Mouse (Mus musculus) forebrain, embryonic 12.5 days (tissue): Measurements from ENCODE around the gene Nubpl. TPM values are rescaled to one million over a fixed set of nuclear protein-coding genes. Genes with fewer than 3 reads are reported as not detected.

Source experiments
- ATAC-seq: fragments of 200-750 bp; cut with Nextera tagmentation; 2 replicates; pipeline ENCODE4 v1.8.0; 2017; ENCODE audit warnings: moderate TSS enrichment; ENCODE audit not compliant: low FRiP score
- H3K27ac ChIP-seq: fragments of 300-500 bp; sonication (generic); 2 replicates; pipeline ENCODE4 v1.5.1; 2016; ENCODE audit warnings: mild to moderate bottlenecking
- H3K27me3 ChIP-seq: fragments of 300-500 bp; sonication (generic); 2 replicates; pipeline ENCODE4 v1.6.1; 2016; ENCODE audit warnings: mild to moderate bottlenecking
- H3K36me3 ChIP-seq: fragments of 300-500 bp; sonication (generic); replicated peaks from 2 replicates; pipeline ENCODE4 v1.6.1; 2016; ENCODE audit warnings: mild to moderate bottlenecking
- H3K4me1 ChIP-seq: fragments of 300-500 bp; sonication (generic); 2 replicates; pipeline ENCODE4 v1.6.1; 2016
- H3K4me2 ChIP-seq: fragments of 300-500 bp; sonication (generic); 2 replicates; pipeline ENCODE4 v1.6.1; 2016; ENCODE audit warnings: mild to moderate bottlenecking, moderate library complexity
- H3K4me3 ChIP-seq: fragments of 300-500 bp; sonication (generic); replicated peaks from 2 replicates; pipeline ENCODE4 v1.5.1; 2016; ENCODE audit warnings: mild to moderate bottlenecking
- H3K9ac ChIP-seq: fragments of 300-500 bp; sonication (generic); 2 replicates; pipeline ENCODE4 v1.6.1; 2016; ENCODE audit warnings: mild to moderate bottlenecking
- H3K9me3 ChIP-seq: fragments of 300-500 bp; sonication (generic); 2 replicates; pipeline ENCODE4 v1.6.1; 2016
- WGBS: fragments of 180-500 bp; shearing (Covaris S2); methylation state at CpG from one replicate; pipeline ENCODE4 v1.1.7; 2016; 5-methylcytosine and 5-hydroxymethylcytosine counted together
- polyA plus RNA-seq: library from polyadenylated mRNA; unstranded; fragments of >200 nt; fragmentation: Nextera tagmentation; extraction: Ambion mirVana; gene quantifications from 2 replicates; pipeline ENCODE4 v1.2.1, GENCODE M21; 2016

Gene Nubpl
- polyA plus RNA-seq, 1 experiment from 2014 or later, result 16.6 TPM

GRCm38 (mm10) chr12:52254089-52254488 is 156.6 kb downstream of the Nubpl start:
- H3K9ac ChIP-seq, result no peak overlapping the region
- no peak for ATAC-seq
- no peaks in the 10 kb centered on the region for H3K9me3 ChIP-seq
- no peak overlapping the region for H3K4me3 ChIP-seq
- WGBS, result 90% methylated on average over 5 of the region's 5 CpGs
- no peaks in the 10 kb centered on the region for H3K4me1 ChIP-seq
- no peaks in the 10 kb centered on the region for H3K36me3 ChIP-seq
- no peaks in the 10 kb centered on the region for H3K27me3 ChIP-seq
- no peak overlapping the region for H3K4me2 ChIP-seq
- H3K27ac ChIP-seq, result no peak overlapping the region

GRCm38 (mm10) chr12:52268131-52268530 is 170.6 kb downstream of the Nubpl start:
- H3K4me3 ChIP-seq, result no peak overlapping the region
- WGBS, result 86% methylated on average over 2 of the region's 2 CpGs
- H3K4me1 ChIP-seq, result no peaks in the 10 kb centered on the region
- no peaks in the 10 kb centered on the region for H3K9me3 ChIP-seq
- no peak overlapping the region for H3K9ac ChIP-seq
- H3K27ac ChIP-seq, result no peak overlapping the region
- ATAC-seq, result no peak
- no peaks in the 10 kb centered on the region for H3K36me3 ChIP-seq
- H3K27me3 ChIP-seq, result no peaks in the 10 kb centered on the region
- H3K4me2 ChIP-seq, result no peak overlapping the region

- no peak overlapping the region for H3K4me3 ChIP-seq
- no peaks in the 10 kb centered on the region for H3K36me3 ChIP-seq
- no peak overlapping the region for H3K4me2 ChIP-seq
- no peaks in the 10 kb centered on the region for H3K27me3 ChIP-seq
- H3K27ac ChIP-seq, result no peak overlapping the region
- no peaks in the 10 kb centered on the region for H3K4me1 ChIP-seq
- H3K9ac ChIP-seq, result no peak overlapping the region
- no peaks in the 10 kb centered on the region for H3K9me3 ChIP-seq
- WGBS, result 83% methylated on average over 1 of the region's 1 CpGs
- no peak for ATAC-seq
Observed at GRCm38 (mm10) chr12:52272828-52273227, 175.3 kb downstream of the Nubpl start.

- Histone ChIP-seq H3K27ac (no peak overlapping the region), H3K4me2 (no peak overlapping the region)
- 15% methylated on average over 1 of the region's 1 CpGs for WGBS
Observed at GRCm38 (mm10) chr12:52276320-52276719, 178.8 kb downstream of the Nubpl start.

GRCm38 (mm10) chr12:52281232-52281631 is 183.7 kb downstream of the Nubpl start:
- ATAC-seq, result no peak
- Histone ChIP-seq H3K27me3 (no peaks in the 10 kb centered on the region), H3K36me3 (no peaks in the 10 kb centered on the region), H3K27ac (no peak overlapping the region), H3K4me2 (no peak overlapping the region), H3K9ac (no peak overlapping the region), H3K4me1 (0 out of 2 replicates have a peak, but pooled peaks cover 2% of the 10 kb centered on the region), H3K4me3 (no peak overlapping the region), H3K9me3 (no peaks in the 10 kb centered on the region)
- WGBS, result 76% methylated on average over 1 of the region's 1 CpGs

More at GRCm38 (mm10) chr12:52276320-52276719, 178.8 kb downstream of the Nubpl start:
- Histone ChIP-seq H3K9me3 (no peaks in the 10 kb centered on the region), H3K4me3 (no peak overlapping the region), H3K4me1 (0 out of 2 replicates have a peak, but pooled peaks cover 2% of the 10 kb centered on the region), H3K27me3 (no peaks in the 10 kb centered on the region), H3K36me3 (no peaks in the 10 kb centered on the region), H3K9ac (no peak overlapping the region)
- no peak for ATAC-seq

- Histone ChIP-seq H3K9ac (no peak overlapping the region), H3K4me3 (no peak overlapping the region)
- ATAC-seq, result no peak
Observed at GRCm38 (mm10) chr12:52284471-52284870, 186.9 kb downstream of the Nubpl start.

GRCm38 (mm10) chr12:52286802-52287201 is 189.3 kb downstream of the Nubpl start:
- no peak overlapping the region for H3K4me3 ChIP-seq
- ATAC-seq, result no peak
- peaks cover 19% of the 10 kb centered on the region for H3K4me1 ChIP-seq
- no peaks in the 10 kb centered on the region for H3K36me3 ChIP-seq
- H3K27me3 ChIP-seq, result no peaks in the 10 kb centered on the region
- WGBS, result 88% methylated on average over 3 of the region's 3 CpGs
- H3K9me3 ChIP-seq, result no peaks in the 10 kb centered on the region
- H3K9ac ChIP-seq, result no peak overlapping the region
- H3K27ac ChIP-seq, result no peak overlapping the region
- H3K4me2 ChIP-seq, result no peak overlapping the region

More at GRCm38 (mm10) chr12:52284471-52284870, 186.9 kb downstream of the Nubpl start:
- H3K36me3 ChIP-seq, result no peaks in the 10 kb centered on the region
- H3K27me3 ChIP-seq, result no peaks in the 10 kb centered on the region
- H3K4me2 ChIP-seq, result no peak overlapping the region
- H3K4me1 ChIP-seq, result peaks cover 14% of the 10 kb centered on the region
- no peaks in the 10 kb centered on the region for H3K9me3 ChIP-seq
- H3K27ac ChIP-seq, result no peak overlapping the region

- peak overlapping the region; percentile 81 for H3K27ac ChIP-seq
- no peaks in the 10 kb centered on the region for H3K27me3 ChIP-seq
- ATAC-seq, result no peak
- WGBS, result 72% methylated on average over 4 of the region's 4 CpGs
- no peak overlapping the region for H3K4me3 ChIP-seq
- H3K9ac ChIP-seq, result no peak overlapping the region
- peaks cover 19% of the 10 kb centered on the region for H3K4me1 ChIP-seq
- H3K9me3 ChIP-seq, result no peaks in the 10 kb centered on the region
- H3K36me3 ChIP-seq, result no peaks in the 10 kb centered on the region
- no peak overlapping the region; the same call in 1 of the 2 replicates for H3K4me2 ChIP-seq
Observed at GRCm38 (mm10) chr12:52288537-52288936, 191.0 kb downstream of the Nubpl start.

- H3K27me3 ChIP-seq, result no peaks in the 10 kb centered on the region
- H3K9me3 ChIP-seq, result no peaks in the 10 kb centered on the region
- no peaks in the 10 kb centered on the region for H3K36me3 ChIP-seq
- peaks cover 21% of the 10 kb centered on the region for H3K4me1 ChIP-seq
- H3K27ac ChIP-seq, result peak overlapping the region; percentile 81
- ATAC-seq, result peak; percentile 92
- H3K4me2 ChIP-seq, result peak overlapping the region; percentile 27; the same call in 1 of the 2 replicates
- WGBS, result 34% methylated on average over 11 of the region's 11 CpGs
- no peak overlapping the region for H3K4me3 ChIP-seq
- H3K9ac ChIP-seq, result no peak overlapping the region; the same call in 1 of the 2 replicates
Observed at GRCm38 (mm10) chr12:52288941-52289567, 191.5 kb downstream of the Nubpl start.

- Histone ChIP-seq H3K36me3 (no peaks in the 10 kb centered on the region), H3K9ac (no peak overlapping the region), H3K4me3 (no peak overlapping the region), H3K27me3 (no peaks in the 10 kb centered on the region), H3K9me3 (no peaks in the 10 kb centered on the region), H3K27ac (peak overlapping the region; percentile 81), H3K4me1 (peaks cover 22% of the 10 kb centered on the region), H3K4me2 (0 out of 2 replicates have a peak overlapping the region, but pooled peaks have one; percentile 27)
- 33% methylated on average over 10 of the region's 10 CpGs for WGBS
- peak; percentile 69 for ATAC-seq
Observed at GRCm38 (mm10) chr12:52289594-52289993, 192.1 kb downstream of the Nubpl start.

GRCm38 (mm10) chr12:52293931-52294330 is 196.4 kb downstream of the Nubpl start:
- Histone ChIP-seq H3K4me3 (no peak overlapping the region), H3K36me3 (no peaks in the 10 kb centered on the region), H3K9me3 (no peaks in the 10 kb centered on the region), H3K9ac (no peak overlapping the region), H3K27ac (no peak overlapping the region), H3K4me1 (peaks cover 15% of the 10 kb centered on the region), H3K4me2 (no peak overlapping the region), H3K27me3 (no peaks in the 10 kb centered on the region)
- 76% methylated on average over 2 of the region's 2 CpGs for WGBS
- ATAC-seq, result no peak

GRCm38 (mm10) chr12:52297988-52298387 is 200.5 kb downstream of the Nubpl start:
- Histone ChIP-seq H3K9ac (no peak overlapping the region), H3K4me3 (no peak overlapping the region), H3K27me3 (no peaks in the 10 kb centered on the region), H3K4me2 (no peak overlapping the region), H3K27ac (no peak overlapping the region), H3K36me3 (no peaks in the 10 kb centered on the region), H3K4me1 (0 out of 2 replicates have a peak, but pooled peaks cover 3% of the 10 kb centered on the region), H3K9me3 (no peaks in the 10 kb centered on the region)
- WGBS, result 89% methylated on average over 2 of the region's 2 CpGs
- no peak for ATAC-seq

GRCm38 (mm10) chr12:52298683-52299082 is 201.1 kb downstream of the Nubpl start:
- WGBS, result 76% methylated on average over 1 of the region's 1 CpGs

More at GRCm38 (mm10) chr12:52298683-52299082, 201.1 kb downstream of the Nubpl start:
- Histone ChIP-seq H3K4me2 (no peak overlapping the region), H3K36me3 (no peaks in the 10 kb centered on the region), H3K27ac (no peak overlapping the region), H3K9me3 (no peaks in the 10 kb centered on the region), H3K9ac (no peak overlapping the region), H3K27me3 (no peaks in the 10 kb centered on the region), H3K4me3 (no peak overlapping the region), H3K4me1 (0 out of 2 replicates have a peak, but pooled peaks cover 3% of the 10 kb centered on the region)
- no peak for ATAC-seq
